Mouse (Mus musculus) kidney, adult 2 months (tissue): ENCODE results near the gene Fdxr. TPM values are rescaled to one million over a fixed set of nuclear protein-coding genes. Genes with fewer than 3 reads are reported as not detected.

Experiments
- DNase-seq: peaks from one replicate; pipeline ENCODE4 v3.0.0; 2021
- H3K27ac ChIP-seq: fragments of 200-500 bp; 2 replicates; pipeline ENCODE4 v1.5.1; 2012; ENCODE audit warnings: low read depth, low read length, control low read depth, inconsistent platforms; ENCODE audit not compliant: insufficient read depth
- H3K27me3 ChIP-seq: fragments of 200-500 bp; replicated peaks from 2 replicates; pipeline ENCODE4 v1.6.1; 2012; ENCODE audit warnings: mild to moderate bottlenecking, moderate library complexity, low read length, inconsistent platforms; ENCODE audit not compliant: control insufficient read depth, insufficient read depth
- H3K36me3 ChIP-seq: fragments of 200-500 bp; 2 replicates; pipeline ENCODE4 v1.6.1; 2012; ENCODE audit warnings: mild to moderate bottlenecking, moderate library complexity, low read length, inconsistent platforms; ENCODE audit not compliant: control insufficient read depth, insufficient read depth
- H3K4me1 ChIP-seq: fragments of 200-500 bp; 2 replicates; pipeline ENCODE4 v1.6.1; 2011; ENCODE audit warnings: low read length; ENCODE audit not compliant: control insufficient read depth, insufficient read depth
- H3K4me3 ChIP-seq: fragments of 200-500 bp; 2 replicates; pipeline ENCODE4 v1.5.1; 2011; ENCODE audit warnings: mild to moderate bottlenecking, low read depth, low read length, control low read depth; ENCODE audit not compliant: insufficient read depth
- CTCF ChIP-seq: fragments of 200-500 bp; conservative IDR thresholded peaks from 2 replicates; pipeline ENCODE4 v1.5.1; 2011; ENCODE audit warnings: low read depth, mild to moderate bottlenecking, control low read depth, low read length, moderate library complexity, mixed read lengths; ENCODE audit not compliant: insufficient read depth, insufficient read length
- POLR2A ChIP-seq: fragments of 200-500 bp; IDR thresholded peaks from one replicate; pipeline ENCODE4 v1.6.1; 2011; ENCODE audit warnings: low read depth, low read length, control low read depth
- WGBS: fragments of 180-500 bp; shearing (Covaris S2); methylation state at CpG from one replicate; pipeline ENCODE4 v1.1.7; 2018; 5-methylcytosine and 5-hydroxymethylcytosine counted together
- polyA plus RNA-seq: library from polyadenylated mRNA; depleted of rRNA; stranded (reverse); fragments of >200 nt; gene quantifications from 2 replicates; pipeline ENCODE4 v1.2.3, GENCODE M21; 2012

Gene Fdxr
- polyA plus RNA-seq, 1 experiment, result 18.0 TPM

GRCm38 (mm10) chr11:115247945-115248344 is 28.9 kb downstream of the Fdxr start:
- TF ChIP-seq CTCF, result no peak
- no peak for TF ChIP-seq POLR2A
- H3K27me3 ChIP-seq, result peaks cover 1% of the 10 kb centered on the region; the same call in 1 of the 2 replicates
- peaks cover 4% of the 10 kb centered on the region; the same call in 1 of the 2 replicates for H3K4me1 ChIP-seq
- no peak overlapping the region for H3K4me3 ChIP-seq
- no peak overlapping the region for H3K27ac ChIP-seq
- no peaks in the 10 kb centered on the region for H3K36me3 ChIP-seq
- DNase-seq, result no peak
- 70% methylated on average over 6 of the region's 6 CpGs for WGBS

GRCm38 (mm10) chr11:115247240-115247639 is 29.6 kb downstream of the Fdxr start:
- peaks cover 1% of the 10 kb centered on the region; the same call in 1 of the 2 replicates for H3K27me3 ChIP-seq

GRCm38 (mm10) chr11:115246386-115246785 is 30.5 kb downstream of the Fdxr start:
- no peak for DNase-seq
- WGBS, result 73% methylated on average over 8 of the region's 8 CpGs
- Histone ChIP-seq H3K27ac (no peak overlapping the region), H3K4me1 (peaks cover 4% of the 10 kb centered on the region; the same call in 1 of the 2 replicates), H3K4me3 (no peak overlapping the region), H3K27me3 (peaks cover 1% of the 10 kb centered on the region; the same call in 1 of the 2 replicates), H3K36me3 (no peaks in the 10 kb centered on the region)
- TF ChIP-seq POLR2A (no peak), CTCF (no peak)

More at GRCm38 (mm10) chr11:115247240-115247639, 29.6 kb downstream of the Fdxr start:
- Histone ChIP-seq H3K4me1 (peaks cover 4% of the 10 kb centered on the region; the same call in 1 of the 2 replicates), H3K4me3 (no peak overlapping the region), H3K27ac (no peak overlapping the region), H3K36me3 (no peaks in the 10 kb centered on the region)
- DNase-seq, result no peak
- 36% methylated on average over 3 of the region's 3 CpGs for WGBS
- TF ChIP-seq CTCF, result no peak
- no peak for TF ChIP-seq POLR2A

- H3K27ac ChIP-seq, result no peak overlapping the region
- H3K4me1 ChIP-seq, result peaks cover 3% of the 10 kb centered on the region; the same call in 1 of the 2 replicates
- WGBS, result 79% methylated on average over 8 of the region's 8 CpGs
- DNase-seq, result peak; percentile 41
- no peak overlapping the region for H3K4me3 ChIP-seq
- H3K27me3 ChIP-seq, result 0 out of 2 replicates have a peak, but pooled peaks cover 1% of the 10 kb centered on the region
- TF ChIP-seq POLR2A (no peak), CTCF (no peak)
- H3K36me3 ChIP-seq, result no peaks in the 10 kb centered on the region
Observed at GRCm38 (mm10) chr11:115244840-115245239, 32.0 kb downstream of the Fdxr start.

- Histone ChIP-seq H3K36me3 (no peaks in the 10 kb centered on the region), H3K4me1 (no peaks in the 10 kb centered on the region), H3K27me3 (no peaks in the 10 kb centered on the region), H3K27ac (no peak overlapping the region), H3K4me3 (no peak overlapping the region)
- WGBS, result 95% methylated on average over 12 of the region's 12 CpGs
- DNase-seq, result no peak
- TF ChIP-seq CTCF, result no peak
- no peak for TF ChIP-seq POLR2A
Observed at GRCm38 (mm10) chr11:115243783-115244182, 33.1 kb downstream of the Fdxr start.

GRCm38 (mm10) chr11:115242746-115243145 is 34.1 kb downstream of the Fdxr start:
- Histone ChIP-seq H3K36me3 (no peaks in the 10 kb centered on the region), H3K27me3 (no peaks in the 10 kb centered on the region), H3K4me3 (no peak overlapping the region), H3K27ac (no peak overlapping the region), H3K4me1 (no peaks in the 10 kb centered on the region)
- 85% methylated on average over 3 of the region's 3 CpGs for WGBS
- no peak for DNase-seq
- TF ChIP-seq CTCF, result no peak
- no peak for TF ChIP-seq POLR2A

- Histone ChIP-seq H3K4me1 (no peaks in the 10 kb centered on the region), H3K27me3 (no peaks in the 10 kb centered on the region)
- DNase-seq, result no peak
Observed at GRCm38 (mm10) chr11:115241402-115241801, 35.4 kb downstream of the Fdxr start.

More at GRCm38 (mm10) chr11:115241402-115241801, 35.4 kb downstream of the Fdxr start:
- no peak overlapping the region for H3K4me3 ChIP-seq
- no peaks in the 10 kb centered on the region for H3K36me3 ChIP-seq
- TF ChIP-seq CTCF (no peak), POLR2A (no peak)
- WGBS, result 64% methylated on average over 11 of the region's 11 CpGs
- H3K27ac ChIP-seq, result no peak overlapping the region
